Mouse (Mus musculus): ENCODE measurements around the gene Apoa4.

Gene Apoa4

GRCm38 (mm10) chr9:46240526-46241153, at the start of gene Apoa4:
Apoa4 (plus strand) TSS chr9:46240696.
- no peak for DNase-seq (ENCODE audit: extremely low read depth, low read depth, low spot score)

- no peak for DNase-seq (ENCODE audit: extremely low read depth, low read depth, low spot score)
Measured at GRCm38 (mm10) chr9:46191234-46191633, 49.3 kb upstream of the Apoa4 start.

GRCm38 (mm10) chr9:46191644-46192043, 48.9 kb upstream of the Apoa4 start:
- no peak for DNase-seq (ENCODE audit: extremely low read depth, low read depth, low spot score)

- DNase-seq (ENCODE audit: extremely low read depth, low read depth, low spot score) = no peak
Measured at GRCm38 (mm10) chr9:46192642-46193041, 47.9 kb upstream of the Apoa4 start.

- no peak for DNase-seq (ENCODE audit: extremely low read depth, low read depth, low spot score)
Measured at GRCm38 (mm10) chr9:46194809-46195208, 45.7 kb upstream of the Apoa4 start.

- no peak for DNase-seq (ENCODE audit: extremely low read depth, low read depth, low spot score)
Measured at GRCm38 (mm10) chr9:46196699-46197169, 43.8 kb upstream of the Apoa4 start.

- no peak for DNase-seq (ENCODE audit: extremely low read depth, low read depth, low spot score)
Measured at GRCm38 (mm10) chr9:46198461-46198860, 42.0 kb upstream of the Apoa4 start.

GRCm38 (mm10) chr9:46198936-46199335, 41.6 kb upstream of the Apoa4 start:
- DNase-seq (ENCODE audit: extremely low read depth, low read depth, low spot score) = no peak

- DNase-seq (ENCODE audit: extremely low read depth, low read depth, low spot score) = no peak
Measured at GRCm38 (mm10) chr9:46199609-46200008, 40.9 kb upstream of the Apoa4 start.

- DNase-seq (ENCODE audit: extremely low read depth, low read depth, low spot score) = no peak
Measured at GRCm38 (mm10) chr9:46206834-46207500, 33.5 kb upstream of the Apoa4 start.

GRCm38 (mm10) chr9:46207501-46207869, 33.0 kb upstream of the Apoa4 start:
- DNase-seq (ENCODE audit: extremely low read depth, low read depth, low spot score) = no peak

- no peak for DNase-seq (ENCODE audit: extremely low read depth, low read depth, low spot score)
Measured at GRCm38 (mm10) chr9:46208401-46208974, 32.0 kb upstream of the Apoa4 start.

GRCm38 (mm10) chr9:46210473-46210872, 30.0 kb upstream of the Apoa4 start:
- DNase-seq (ENCODE audit: extremely low read depth, low read depth, low spot score) = no peak

GRCm38 (mm10) chr9:46214276-46214675, 26.2 kb upstream of the Apoa4 start:
- DNase-seq (ENCODE audit: extremely low read depth, low read depth, low spot score) = peak; percentile 92

- DNase-seq (ENCODE audit: extremely low read depth, low read depth, low spot score) = no peak
Measured at GRCm38 (mm10) chr9:46214946-46215337, 25.6 kb upstream of the Apoa4 start.

GRCm38 (mm10) chr9:46215338-46216322, 24.9 kb upstream of the Apoa4 start:
- peak; percentile 74 for DNase-seq (ENCODE audit: extremely low read depth, low read depth, low spot score)

- DNase-seq (ENCODE audit: extremely low read depth, low read depth, low spot score) = no peak
Measured at GRCm38 (mm10) chr9:46216744-46217470, 23.6 kb upstream of the Apoa4 start.

GRCm38 (mm10) chr9:46218176-46218575, 22.3 kb upstream of the Apoa4 start:
- no peak for DNase-seq (ENCODE audit: extremely low read depth, low read depth, low spot score)

GRCm38 (mm10) chr9:46223090-46223489, 17.4 kb upstream of the Apoa4 start:
- no peak for DNase-seq (ENCODE audit: extremely low read depth, low read depth, low spot score)

- no peak for DNase-seq (ENCODE audit: extremely low read depth, low read depth, low spot score)
Measured at GRCm38 (mm10) chr9:46224101-46224500, 16.4 kb upstream of the Apoa4 start.

All from fat pad, adult 2 months (tissue).